In the genomic region with DNA sequence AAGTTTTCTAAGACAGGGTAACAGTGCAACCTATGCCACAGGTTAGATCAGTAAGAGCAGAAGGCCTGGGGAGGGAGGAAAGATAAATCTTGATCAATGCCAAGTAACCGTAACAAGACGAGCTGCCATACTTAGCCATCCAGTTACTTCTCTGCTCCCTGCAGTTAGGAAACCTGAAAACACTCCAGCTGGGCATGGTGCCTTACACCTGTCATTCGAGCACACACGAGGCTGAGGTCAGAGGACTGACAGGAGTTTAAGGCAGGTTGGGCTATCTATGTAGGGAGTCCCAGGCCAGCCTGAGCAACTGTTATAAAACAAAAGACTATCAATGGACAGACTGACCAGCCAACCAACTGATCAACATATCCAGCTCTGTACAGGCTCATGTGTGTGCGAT, we compare ENCODE assay signal across 21 mouse cellular contexts. TPM values are rescaled to one million over a fixed set of nuclear protein-coding genes. Genes with fewer than 3 reads are reported as not detected.
"Had no signal": no experiment of that assay in that cellular context is flagged by ENCODE, and none has a peak within 500 bp of the region (broad histone marks: within the 10 kb centered on the region; RNA-seq: fewer than 3 reads in every experiment).

No protein-coding gene starts in this region.

- ATAC-seq: midbrain, embryonic 13.5 days; midbrain, embryonic 16.5 days had no signal

- H3K9me3 ChIP-seq: lung, embryonic 15.5 days; megakaryocyte, embryonic 14.5 days; midbrain, embryonic 10.5 days; midbrain, embryonic 13.5 days; neural tube, embryonic 13.5 days; stomach, embryonic 15.5 days had no signal

- DNase-seq: kidney, adult 2 months; kidney, postnatal 36 days; layer of hippocampus, postnatal 36 days; lung, adult 18-20 months; lung, postnatal 10 days; lung, postnatal 36 days; thymus, adult 18-20 months; thymus, postnatal 36 days had no signal

- H3K9ac ChIP-seq: liver, embryonic 14.5 days; lung, embryonic 15.5 days; midbrain, embryonic 13.5 days; neural tube, embryonic 13.5 days; stomach, embryonic 15.5 days had no signal

- H3K4me3 ChIP-seq: left cerebral cortex, adult 2 months; lung, embryonic 15.5 days; megakaryocyte, embryonic 14.5 days; midbrain, embryonic 10.5 days; midbrain, embryonic 13.5 days; myocyte; neural tube, embryonic 13.5 days; stomach, embryonic 15.5 days had no signal

- H3K27me3 ChIP-seq: lung, embryonic 15.5 days; megakaryocyte, embryonic 14.5 days; midbrain, embryonic 13.5 days; neural tube, embryonic 13.5 days; stomach, embryonic 15.5 days had no signal

- H3K4me1 ChIP-seq: lung, embryonic 15.5 days; megakaryocyte, embryonic 14.5 days; midbrain, embryonic 10.5 days; midbrain, embryonic 13.5 days; neural tube, embryonic 13.5 days; stomach, embryonic 15.5 days had no signal

- H3K4me2 ChIP-seq: liver, embryonic 11.5 days; lung, embryonic 15.5 days; midbrain, embryonic 13.5 days; neural tube, embryonic 13.5 days; stomach, embryonic 15.5 days had no signal

- H3K27ac ChIP-seq: kidney, postnatal 0 days; left cerebral cortex, adult 2 months; liver, embryonic 14.5 days; lung, embryonic 15.5 days; midbrain, embryonic 10.5 days; midbrain, embryonic 13.5 days; neural tube, embryonic 13.5 days; stomach, embryonic 15.5 days had no signal

RNA-seq across cellular contexts. Expression of gene Ackr4, which starts 39.2 kb away (rescaled TPM):
- total RNA-seq: layer of hippocampus, postnatal 36 days; monocyte, adult 5-6 weeks had no signal
